Comparison of ENCODE assay signal across 8 mouse cellular contexts in genomic region chr2:30048101-30048501, GRCm38 (mm10). TPM values are rescaled to one million over a fixed set of nuclear protein-coding genes. Genes with fewer than 3 reads are reported as not detected.
DNase-seq lines count a peak whose midpoint lies in the region; ATAC-seq and TF ChIP-seq lines count a peak whose summit lies in the region.

No protein-coding gene starts in this region.

- DNase-seq in thymus, adult 2 months: no peak
- no peak for DNase-seq in thymus, postnatal 0 days (ENCODE audit: low spot score)
- no peak for DNase-seq in embryo, embryonic 9.5 days (ENCODE audit: extremely low spot score)
- DNase-seq in adrenal gland, postnatal 4 days (ENCODE audit: low spot score in 2 of 2): no peak
- DNase-seq in spleen, postnatal 14 days (ENCODE audit: low spot score in 2 of 2): no peak

- TF ChIP-seq POLR2A in thymus, adult 2 months (IDR thresholded peaks at IDR 0.05; ENCODE audit: control insufficient read depth, extremely low read depth, insufficient read depth, low read length, poor library complexity): no peak

- no peak for TF ChIP-seq CTCF in thymus, adult 2 months (IDR thresholded peaks at IDR 0.05; ENCODE audit: borderline replicate concordance, control insufficient read depth, extremely low read depth, insufficient read depth, low read length, poor library complexity)

- H3K9me3 ChIP-seq in erythroblast, embryonic 14.5 days (ENCODE audit: control insufficient read depth, low read length): no peaks in the 10 kb centered on the region
- H3K9me3 ChIP-seq in liver, embryonic 12.5 days (replicated peaks): no peaks in the 10 kb centered on the region

- ATAC-seq in erythroblast, adult 5-6 weeks (replicated peaks; ENCODE audit: low FRiP score, poor library complexity, severe bottlenecking): no peak
- no peak for ATAC-seq in liver, embryonic 12.5 days

- WGBS in thymus, adult 2 months: 26% methylated on average over 11 of the region's 11 CpGs
- WGBS in liver, embryonic 12.5 days (ENCODE audit: insufficient replicate concordance): 32% methylated on average over 11 of the region's 11 CpGs

- H3K9ac ChIP-seq in liver, embryonic 12.5 days: peak overlapping the region; percentile 72

- H3K27me3 ChIP-seq in erythroblast, embryonic 14.5 days (ENCODE audit: control insufficient read depth): peaks cover 1% of the 10 kb centered on the region
- H3K27me3 ChIP-seq in thymus, adult 2 months (ENCODE audit: control insufficient read depth, insufficient read depth, low read length): no peaks in the 10 kb centered on the region
- no peaks in the 10 kb centered on the region for H3K27me3 ChIP-seq in liver, embryonic 12.5 days (replicated peaks)

- peak overlapping the region; percentile 65 for H3K4me3 ChIP-seq in erythroblast, embryonic 14.5 days (replicated peaks)
- peak overlapping the region; percentile 54 for H3K4me3 ChIP-seq in thymus, adult 2 months (ENCODE audit: control insufficient read depth, insufficient read depth, low read length)
- H3K4me3 ChIP-seq in liver, embryonic 12.5 days: peak overlapping the region; percentile 65

- peaks cover 3% of the 10 kb centered on the region for H3K36me3 ChIP-seq in erythroblast, embryonic 14.5 days (ENCODE audit: control insufficient read depth)
- no peaks in the 10 kb centered on the region for H3K36me3 ChIP-seq in thymus, adult 2 months (ENCODE audit: control insufficient read depth, insufficient read depth, low read length)
- peaks cover 3% of the 10 kb centered on the region; the same call in 1 of the 2 replicates for H3K36me3 ChIP-seq in liver, embryonic 12.5 days

- peaks cover 27% of the 10 kb centered on the region for H3K4me1 ChIP-seq in erythroblast, embryonic 14.5 days (ENCODE audit: control insufficient read depth)
- 0 out of 2 replicates have a peak, but pooled peaks cover 5% of the 10 kb centered on the region for H3K4me1 ChIP-seq in thymus, adult 2 months (replicated peaks; ENCODE audit: control insufficient read depth, insufficient read depth, low read length)
- H3K4me1 ChIP-seq in liver, embryonic 12.5 days: peaks cover 26% of the 10 kb centered on the region

- peak overlapping the region; percentile 76 for H3K4me2 ChIP-seq in liver, embryonic 12.5 days

- H3K27ac ChIP-seq in thymus, adult 2 months (ENCODE audit: control insufficient read depth, insufficient read depth, low read length): no peak overlapping the region
- H3K27ac ChIP-seq in liver, embryonic 12.5 days: peak overlapping the region; percentile 86

RNA-seq across cellular contexts. Expression of gene Wdr34, which starts 0.6 kb away (rescaled TPM):
- polyA plus RNA-seq in erythroblast, embryonic 14.5 days (2012): 0.69 and 1.6 TPM in 2 replicates
- total RNA-seq in erythroblast, adult 5-6 weeks (2015; ENCODE audit: low replicate concordance): 3.5 and 4.6 TPM in 2 replicates
- total RNA-seq in erythroblast, adult 5-6 weeks (2017; ENCODE audit: low replicate concordance): 0.09 and 0.84 TPM in 2 replicates
- 18.3 and 23.1 TPM in 2 replicates for polyA plus RNA-seq in thymus, adult 2 months (2012; rRNA removed)
- polyA plus RNA-seq in thymus, postnatal 0 days (2015; fragmentation: Nextera tagmentation; extraction: Ambion mirVana): 13.6 and 15.4 TPM in 2 replicates
- polyA plus RNA-seq in liver, embryonic 12.5 days (2016; fragmentation: Nextera tagmentation; extraction: Ambion mirVana): 13.2 and 15.4 TPM in 2 replicates
- 10 to 100 TPM; 35.9 to 39.2 TPM for total RNA-seq in adrenal gland, postnatal 4 days (2021)

RNA-seq across cellular contexts. Expression of gene Set, which starts 9.1 kb away (rescaled TPM):
- polyA plus RNA-seq in erythroblast, embryonic 14.5 days (2012): 11.7 and 14.7 TPM in 2 replicates
- total RNA-seq in erythroblast, adult 5-6 weeks (2015; ENCODE audit: low replicate concordance): 50.0 and 56.0 TPM in 2 replicates
- 143 and 233 TPM in 2 replicates for total RNA-seq in erythroblast, adult 5-6 weeks (2017; ENCODE audit: low replicate concordance)
- 71.7 and 103 TPM in 2 replicates for polyA plus RNA-seq in thymus, adult 2 months (2012; rRNA removed)
- polyA plus RNA-seq in thymus, postnatal 0 days (2015; fragmentation: Nextera tagmentation; extraction: Ambion mirVana): 418 and 429 TPM in 2 replicates
- 409 and 423 TPM in 2 replicates for polyA plus RNA-seq in liver, embryonic 12.5 days (2016; fragmentation: Nextera tagmentation; extraction: Ambion mirVana)
- total RNA-seq in adrenal gland, postnatal 4 days (2021): 100 to 1,000 TPM; 326 to 328 TPM

RNA-seq across cellular contexts. Expression of gene Pkn3, which starts 29.4 kb away (rescaled TPM):
- polyA plus RNA-seq in erythroblast, embryonic 14.5 days (2012): 0.09 and 0.13 TPM in 2 replicates
- 0.63 and 13.3 TPM in 2 replicates for total RNA-seq in erythroblast, adult 5-6 weeks (2015; ENCODE audit: low replicate concordance)
- 0.68 and 3.3 TPM in 2 replicates for total RNA-seq in erythroblast, adult 5-6 weeks (2017; ENCODE audit: low replicate concordance)
- 8.0 and 8.8 TPM in 2 replicates for polyA plus RNA-seq in thymus, adult 2 months (2012; rRNA removed)
- 3.5 and 3.7 TPM in 2 replicates for polyA plus RNA-seq in thymus, postnatal 0 days (2015; fragmentation: Nextera tagmentation; extraction: Ambion mirVana)
- 4.6 and 5.1 TPM in 2 replicates for polyA plus RNA-seq in liver, embryonic 12.5 days (2016; fragmentation: Nextera tagmentation; extraction: Ambion mirVana)
- 10 to 100 TPM; 11.4 to 12.4 TPM for total RNA-seq in adrenal gland, postnatal 4 days (2021)

RNA-seq across cellular contexts. Expression of gene Zdhhc12, which starts 45.3 kb away (rescaled TPM):
- 1.6 and 2.8 TPM in 2 replicates for polyA plus RNA-seq in erythroblast, embryonic 14.5 days (2012)
- 7.9 TPM in 1 of 2 replicates, not detected in the other for total RNA-seq in erythroblast, adult 5-6 weeks (2015; ENCODE audit: low replicate concordance)
- 0.85 and 2.9 TPM in 2 replicates for total RNA-seq in erythroblast, adult 5-6 weeks (2017; ENCODE audit: low replicate concordance)
- polyA plus RNA-seq in thymus, adult 2 months (2012; rRNA removed): 146 and 160 TPM in 2 replicates
- polyA plus RNA-seq in thymus, postnatal 0 days (2015; fragmentation: Nextera tagmentation; extraction: Ambion mirVana): 28.8 and 29.5 TPM in 2 replicates
- polyA plus RNA-seq in liver, embryonic 12.5 days (2016; fragmentation: Nextera tagmentation; extraction: Ambion mirVana): 29.7 and 31.0 TPM in 2 replicates
- 10 to 100 TPM; 17.5 to 18.5 TPM for total RNA-seq in adrenal gland, postnatal 4 days (2021)
